Mouse (Mus musculus): Measurements from ENCODE around the gene Trim67. TPM values are rescaled to one million over a fixed set of nuclear protein-coding genes. Genes with fewer than 3 reads are reported as not detected.

Gene Trim67
- total and polyA plus RNA-seq, 3 experiments, result 0.08 TPM; not detected in 2

DNA sequence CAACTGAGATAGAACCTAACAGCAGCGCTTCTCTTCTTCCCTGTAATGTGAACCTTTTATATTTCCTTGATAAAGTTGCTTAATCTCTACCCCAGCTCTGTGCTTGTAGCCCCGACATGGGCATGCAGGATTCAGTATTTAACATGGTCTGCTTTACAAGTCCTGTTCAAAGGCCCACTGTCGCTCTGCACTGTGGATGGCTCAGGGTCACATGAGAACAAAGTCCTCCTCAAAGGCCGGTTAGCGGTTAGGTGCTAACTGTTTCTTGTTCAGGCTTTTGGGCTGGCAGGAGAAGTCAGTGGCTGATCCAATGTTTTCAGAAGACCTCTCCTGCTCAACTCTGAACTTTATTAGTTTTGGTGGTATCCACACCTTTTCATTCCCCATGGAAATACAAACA lies 52.7 kb downstream of the Trim67 start:
- TF ChIP-seq CHD2 (IDR thresholded peaks at IDR 0.05; ENCODE audit: low read length) (no peak), TBP (conservative IDR thresholded peaks at IDR 0.05; ENCODE audit: low read depth, low read length) (no peak)
- Histone ChIP-seq H3K4me2 (ENCODE audit: insufficient read depth, low read depth, poor library complexity, severe bottlenecking) (no peak overlapping the region), H3K36me3 (replicated peaks in 1 of 2; ENCODE audit: control insufficient read depth in 1 of 2, insufficient read depth in 1 of 2, low read length in 1 of 2) (peaks cover 17 to 51% of the 10 kb centered on the region in 2 experiments), H3K4me3 (replicated peaks in 1 of 3; ENCODE audit: low read depth in 2 of 3, low read length in 2 of 3, poor library complexity in 1 of 3) (no peak overlapping the region), H3K27ac (ENCODE audit: insufficient read depth, low read depth) (no peak overlapping the region), H3K27me3 (replicated peaks) (no peaks in the 10 kb centered on the region), H3K9ac (ENCODE audit: insufficient read depth, low read depth) (no peak overlapping the region), H3K79me2 (replicated peaks; ENCODE audit: control insufficient read depth, extremely low read depth, insufficient read depth, poor library complexity, severe bottlenecking) (no peaks in the 10 kb centered on the region), H3K4me1 (ENCODE audit: control insufficient read depth in 1 of 2, insufficient read depth in 2 of 2) (peaks cover 3 to 8% of the 10 kb centered on the region in 2 experiments; a peak in 2 of 4 replicates), H3K9me3 (replicated peaks; ENCODE audit: low read length) (no peaks in the 10 kb centered on the region)
- DNase-seq (ENCODE audit: extremely low read depth), result no peak
- dilution Hi-C loops (cut with MboI; ENCODE audit: extremely low pct_ligation_motif_present, extremely low pct_unique_long_range_greater_than_20kb, low sequenced_read_pairs), result no loop called here
- in situ Hi-C loops (cut with MboI; ENCODE audit: low pct_ligation_motif_present, low pct_unique_long_range_greater_than_20kb, low sequenced_read_pairs), result no loop called here

DNA sequence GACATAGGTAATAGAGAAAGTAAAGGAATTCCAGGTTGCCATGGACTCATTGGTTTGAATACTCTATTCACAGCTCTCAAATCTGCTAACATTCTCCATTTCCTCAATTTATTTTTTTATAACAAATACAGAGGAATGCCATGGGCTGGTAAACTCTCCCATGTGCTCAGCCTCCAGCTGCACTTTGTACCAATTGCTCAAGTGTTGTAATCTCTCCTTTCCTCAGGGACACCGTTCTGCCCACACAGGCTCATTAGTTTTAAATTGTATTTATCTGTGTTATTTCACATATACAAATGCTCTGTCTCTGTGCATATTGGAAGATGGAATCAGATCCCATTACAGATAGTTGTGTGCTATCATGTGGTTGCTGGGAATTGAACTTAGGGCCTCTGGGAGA lies 60.6 kb downstream of the Trim67 start:
- Histone ChIP-seq H3K9ac (ENCODE audit: insufficient read depth, low read depth) (no peak overlapping the region), H3K4me2 (ENCODE audit: insufficient read depth, low read depth, poor library complexity, severe bottlenecking) (no peak overlapping the region), H3K27me3 (replicated peaks) (no peaks in the 10 kb centered on the region), H3K9me3 (replicated peaks; ENCODE audit: low read length) (peaks cover 6% of the 10 kb centered on the region), H3K4me1 (ENCODE audit: control insufficient read depth in 1 of 2, insufficient read depth in 2 of 2) (peaks cover 0 to 3% of the 10 kb centered on the region in 2 experiments; a peak in 1 of 4 replicates), H3K79me2 (replicated peaks; ENCODE audit: control insufficient read depth, extremely low read depth, insufficient read depth, poor library complexity, severe bottlenecking) (peaks cover 8% of the 10 kb centered on the region), H3K27ac (ENCODE audit: insufficient read depth, low read depth) (no peak overlapping the region), H3K4me3 (replicated peaks in 1 of 3; ENCODE audit: low read depth in 2 of 3, low read length in 2 of 3, poor library complexity in 1 of 3) (no peak overlapping the region), H3K36me3 (replicated peaks in 1 of 2; ENCODE audit: control insufficient read depth in 1 of 2, insufficient read depth in 1 of 2, low read length in 1 of 2) (peaks cover 34 to 62% of the 10 kb centered on the region in 2 experiments)
- dilution Hi-C loops (cut with MboI; ENCODE audit: extremely low pct_ligation_motif_present, extremely low pct_unique_long_range_greater_than_20kb, low sequenced_read_pairs) (no loop called here), in situ Hi-C loops (cut with MboI; ENCODE audit: low pct_ligation_motif_present, low pct_unique_long_range_greater_than_20kb, low sequenced_read_pairs) (no loop called here)
- TF ChIP-seq POLR2AphosphoS2 (IDR thresholded peaks at IDR 0.05; ENCODE audit: low read depth, low read length) (no peak), BHLHE40 (IDR thresholded peaks at IDR 0.05; ENCODE audit: low read depth, low read length) (no peak), GABPA (IDR thresholded peaks at IDR 0.05; ENCODE audit: insufficient replicate concordance, low read depth, low read length) (no peak), USF2 (conservative IDR thresholded peaks at IDR 0.05; ENCODE audit: low read depth, low read length) (no peak), RCOR1 (conservative IDR thresholded peaks at IDR 0.05; ENCODE audit: low read depth, low read length) (no peak), ZC3H11A (IDR thresholded peaks at IDR 0.05; ENCODE audit: low read depth, low read length) (no peak), EP300 (IDR thresholded peaks at IDR 0.05; ENCODE audit: low read length) (no peak), UBTF (IDR thresholded peaks at IDR 0.05; ENCODE audit: low read depth, low read length) (no peak), POLR2A (IDR thresholded peaks at IDR 0.05; ENCODE audit: low read depth, low read length) (no peak), JUN (IDR thresholded peaks at IDR 0.05; ENCODE audit: insufficient read depth, low read depth, low read length) (no peak), E2F4 (IDR thresholded peaks at IDR 0.05; ENCODE audit: insufficient replicate concordance, low read depth, low read length) (no peak), SIN3A (IDR thresholded peaks at IDR 0.05; ENCODE audit: low read length) (no peak), MAX (IDR thresholded peaks at IDR 0.05; ENCODE audit: low read length) (no peak), USF1 (IDR thresholded peaks at IDR 0.05; ENCODE audit: low read depth, low read length) (no peak), SMC3 (IDR thresholded peaks at IDR 0.05; ENCODE audit: low read depth, low read length) (no peak), JUND (conservative IDR thresholded peaks at IDR 0.05; ENCODE audit: low read depth, low read length) (no peak), MYC (IDR thresholded peaks at IDR 0.05; ENCODE audit: low read depth, low read length) (no peak)
- no peak for DNase-seq (ENCODE audit: extremely low read depth)
